8 mouse cellular contexts compared by ENCODE assay signal in genomic region chr14:79483611-79484120, GRCm38 (mm10). TPM values are rescaled to one million over a fixed set of nuclear protein-coding genes. Genes with fewer than 3 reads are reported as not detected.
DNase-seq lines count a peak whose midpoint lies in the region; ATAC-seq and TF ChIP-seq lines count a peak whose summit lies in the region.

No protein-coding gene starts in this region.

- no peak for ATAC-seq in megakaryocyte, adult 5-6 weeks (ENCODE audit: poor library complexity, severe bottlenecking)
- no peak for ATAC-seq in limb, embryonic 15.5 days (ENCODE audit: insufficient number of reproducible peaks, low FRiP score, low TSS enrichment, low read depth)

- intact Hi-C loops in left cerebral cortex, postnatal 4 days (cut with DNase I): loop anchor here (5.0 kb wide), 1 partner anchor 104 kb away; the partner anchor contains the start of gene Sugt1
- intact Hi-C loops in gastrocnemius, postnatal 14 days (cut with DNase I; ENCODE audit: low total_unique reads): no loop called here

- no peak for TF ChIP-seq CTCF in small intestine, adult 2 months (IDR thresholded peaks at IDR 0.05; ENCODE audit: extremely low read depth, insufficient read length, insufficient replicate concordance, low read depth, low read length)

- H3K9ac ChIP-seq in limb, embryonic 15.5 days: peak overlapping the region; percentile 26; the same call in 1 of the 2 replicates

- H3K27ac ChIP-seq in limb, embryonic 15.5 days: peak overlapping the region; percentile 100
- H3K27ac ChIP-seq in small intestine, adult 2 months (ENCODE audit: insufficient read depth, low read depth, low read length): 0 out of 2 replicates have a peak overlapping the region, but pooled peaks have one; percentile 39

- peaks cover 17% of the 10 kb centered on the region for H3K36me3 ChIP-seq in megakaryocyte, embryonic 14.5 days (replicated peaks; ENCODE audit: low read length)
- H3K36me3 ChIP-seq in limb, embryonic 15.5 days: no peaks in the 10 kb centered on the region
- H3K36me3 ChIP-seq in small intestine, adult 2 months (ENCODE audit: control insufficient read depth, insufficient read depth, low read length): no peaks in the 10 kb centered on the region

- TF ChIP-seq POLR2A in small intestine, adult 2 months (IDR thresholded peaks at IDR 0.05; ENCODE audit: low read depth, low read length): no peak

- 52% methylated on average over 8 of the region's 8 CpGs for WGBS in limb, embryonic 15.5 days
- 19% methylated on average over 8 of the region's 8 CpGs for WGBS in small intestine, adult 2 months

- H3K9me3 ChIP-seq in megakaryocyte, embryonic 14.5 days: no peaks in the 10 kb centered on the region
- H3K9me3 ChIP-seq in limb, embryonic 15.5 days: no peaks in the 10 kb centered on the region

- peak overlapping the region; percentile 65 for H3K4me2 ChIP-seq in limb, embryonic 15.5 days

- H3K4me1 ChIP-seq in megakaryocyte, embryonic 14.5 days: peaks cover 68% of the 10 kb centered on the region
- H3K4me1 ChIP-seq in limb, embryonic 15.5 days: peaks cover 43% of the 10 kb centered on the region
- H3K4me1 ChIP-seq in small intestine, adult 2 months (ENCODE audit: control insufficient read depth, insufficient read depth, insufficient read length, low read length): peaks cover 11% of the 10 kb centered on the region

- H3K4me3 ChIP-seq in megakaryocyte, embryonic 14.5 days (replicated peaks): peak overlapping the region; percentile 65
- peak overlapping the region; percentile 77 for H3K4me3 ChIP-seq in limb, embryonic 15.5 days
- H3K4me3 ChIP-seq in small intestine, adult 2 months (ENCODE audit: low read depth, low read length): peak overlapping the region; percentile 49

- H3K27me3 ChIP-seq in megakaryocyte, embryonic 14.5 days (replicated peaks): no peaks in the 10 kb centered on the region
- no peaks in the 10 kb centered on the region for H3K27me3 ChIP-seq in limb, embryonic 15.5 days
- no peaks in the 10 kb centered on the region for H3K27me3 ChIP-seq in small intestine, adult 2 months (ENCODE audit: control insufficient read depth, insufficient read depth, low read length)

- peak; percentile 39 for DNase-seq in cerebellum, adult 9-10 months
- no peak for DNase-seq in cerebellum, postnatal 14 days
- no peak for DNase-seq in left cerebral cortex, postnatal 4 days
- DNase-seq in gastrocnemius, postnatal 14 days: no peak

RNA-seq across cellular contexts. Expression of gene Wbp4, which starts 2.3 kb away (rescaled TPM):
- polyA plus RNA-seq in megakaryocyte, embryonic 14.5 days (2012; ENCODE audit: insufficient read depth, low replicate concordance): 3.9 and 4.4 TPM in 2 replicates
- total RNA-seq in megakaryocyte, adult 5-6 weeks (2015): 31.4 and 38.6 TPM in 2 replicates
- 72.6 and 75.8 TPM in 2 replicates for total RNA-seq in megakaryocyte, adult 5-6 weeks (2017)
- polyA plus RNA-seq in limb, embryonic 15.5 days (2015; fragmentation: Nextera tagmentation; extraction: Ambion mirVana): 40.9 and 42.1 TPM in 2 replicates
- polyA plus RNA-seq in small intestine, adult 2 months (2012; rRNA removed): 0.98 and 2.0 TPM in 2 replicates
- total RNA-seq in left cerebral cortex, postnatal 4 days (2021): 10 to 100 TPM; 46.0 to 47.6 TPM
- 10 to 100 TPM; 20.0 to 21.2 TPM for total RNA-seq in gastrocnemius, postnatal 14 days (2021)

RNA-seq across cellular contexts. Expression of gene Elf1, which starts 2.7 kb away (rescaled TPM):
- polyA plus RNA-seq in megakaryocyte, embryonic 14.5 days (2012; ENCODE audit: insufficient read depth, low replicate concordance): 1.5 and 3.9 TPM in 2 replicates
- total RNA-seq in megakaryocyte, adult 5-6 weeks (2015): 66.4 and 69.3 TPM in 2 replicates
- total RNA-seq in megakaryocyte, adult 5-6 weeks (2017): 138 and 142 TPM in 2 replicates
- 14.7 and 18.1 TPM in 2 replicates for polyA plus RNA-seq in limb, embryonic 15.5 days (2015; fragmentation: Nextera tagmentation; extraction: Ambion mirVana)
- 6.4 and 20.1 TPM in 2 replicates for polyA plus RNA-seq in small intestine, adult 2 months (2012; rRNA removed)
- total RNA-seq in left cerebral cortex, postnatal 4 days (2021): 1 to 10 TPM; 5.4 to 6.1 TPM
- 1 to 10 TPM; 8.2 to 8.3 TPM for total RNA-seq in gastrocnemius, postnatal 14 days (2021)

RNA-seq across cellular contexts. Expression of gene Kbtbd6, which starts 32.0 kb away (rescaled TPM):
- polyA plus RNA-seq in megakaryocyte, embryonic 14.5 days (2012; ENCODE audit: insufficient read depth, low replicate concordance): 0.20 and 0.79 TPM in 2 replicates
- total RNA-seq in megakaryocyte, adult 5-6 weeks (2015): 6.6 and 8.3 TPM in 2 replicates
- total RNA-seq in megakaryocyte, adult 5-6 weeks (2017): 7.4 and 8.0 TPM in 2 replicates
- 2.2 and 2.6 TPM in 2 replicates for polyA plus RNA-seq in limb, embryonic 15.5 days (2015; fragmentation: Nextera tagmentation; extraction: Ambion mirVana)
- 0.65 and 0.66 TPM in 2 replicates for polyA plus RNA-seq in small intestine, adult 2 months (2012; rRNA removed)
- total RNA-seq in left cerebral cortex, postnatal 4 days (2021): 1 to 10 TPM; 1.3 to 2.7 TPM
- under 1 TPM; 0.18 TPM for total RNA-seq in gastrocnemius, postnatal 14 days (2021)

RNA-seq across cellular contexts. Expression of gene Kbtbd7, which starts 57.4 kb away (rescaled TPM):
- 1.2 and 3.8 TPM in 2 replicates for polyA plus RNA-seq in megakaryocyte, embryonic 14.5 days (2012; ENCODE audit: insufficient read depth, low replicate concordance)
- 24.5 and 26.7 TPM in 2 replicates for total RNA-seq in megakaryocyte, adult 5-6 weeks (2015)
- total RNA-seq in megakaryocyte, adult 5-6 weeks (2017): 20.5 and 23.0 TPM in 2 replicates
- 11.7 and 12.3 TPM in 2 replicates for polyA plus RNA-seq in limb, embryonic 15.5 days (2015; fragmentation: Nextera tagmentation; extraction: Ambion mirVana)
- polyA plus RNA-seq in small intestine, adult 2 months (2012; rRNA removed): 1.8 and 2.3 TPM in 2 replicates
- 10 to 100 TPM; 37.5 to 40.7 TPM for total RNA-seq in left cerebral cortex, postnatal 4 days (2021)
- total RNA-seq in gastrocnemius, postnatal 14 days (2021): 1 to 10 TPM; 7.1 to 8.0 TPM

Comparison
In these comparisons a context has a peak if more than half of its experiments do, and no peak if none do; other contexts are left out.
1. RNA of gene Elf1, which starts 2.7 kb away (total RNA-seq): 66.4 to 142 TPM in megakaryocyte, adult 5-6 weeks; 8.2 to 8.3 TPM in gastrocnemius, postnatal 14 days and 5.4 to 6.1 TPM in left cerebral cortex, postnatal 4 days; every median in the first group is over 4 times any median in the second.
2. Peak in every context shown above with its lines, with median percentiles within 50 percentile points of each other: H3K4me3 ChIP-seq.